Mouse (Mus musculus): ENCODE measurements around the gene Gpr157. TPM values are rescaled to one million over a fixed set of nuclear protein-coding genes. Genes with fewer than 3 reads are reported as not detected.

The Gpr157 gene
- polyA plus RNA-seq, 1 experiment from 2014 or later = 1.3 TPM

- H3K36me3 ChIP-seq (ENCODE audit: control insufficient read depth, insufficient read depth, low read length) = no peaks in the 10 kb centered on the region
- WGBS (ENCODE audit: insufficient replicate concordance) = 15% methylated on average over 15 of the region's 15 CpGs
- H3K4me2 ChIP-seq = peak overlapping the region; percentile 96
- peaks cover 14% of the 10 kb centered on the region for H3K4me1 ChIP-seq (ENCODE audit: control insufficient read depth, insufficient read depth, low read length)
- no peaks in the 10 kb centered on the region for H3K9me3 ChIP-seq (replicated peaks; ENCODE audit: control insufficient read depth, low read length)
- ATAC-seq (replicated peaks; ENCODE audit: insufficient number of reproducible peaks, low FRiP score, low TSS enrichment) = no peak
- H3K27me3 ChIP-seq (ENCODE audit: control insufficient read depth, insufficient read depth, low read length) = peaks cover 50% of the 10 kb centered on the region
- peak overlapping the region; percentile 59 for H3K4me3 ChIP-seq (ENCODE audit: low read depth, low read length)
- H3K27ac ChIP-seq (ENCODE audit: low read depth, low read length) = no peak overlapping the region
- peak overlapping the region; percentile 40 for H3K9ac ChIP-seq (ENCODE audit: low read depth, low read length)
Observed at GRCm38 (mm10) chr4:150049157-150049513, 38.0 kb upstream of the Gpr157 start.

DNA sequence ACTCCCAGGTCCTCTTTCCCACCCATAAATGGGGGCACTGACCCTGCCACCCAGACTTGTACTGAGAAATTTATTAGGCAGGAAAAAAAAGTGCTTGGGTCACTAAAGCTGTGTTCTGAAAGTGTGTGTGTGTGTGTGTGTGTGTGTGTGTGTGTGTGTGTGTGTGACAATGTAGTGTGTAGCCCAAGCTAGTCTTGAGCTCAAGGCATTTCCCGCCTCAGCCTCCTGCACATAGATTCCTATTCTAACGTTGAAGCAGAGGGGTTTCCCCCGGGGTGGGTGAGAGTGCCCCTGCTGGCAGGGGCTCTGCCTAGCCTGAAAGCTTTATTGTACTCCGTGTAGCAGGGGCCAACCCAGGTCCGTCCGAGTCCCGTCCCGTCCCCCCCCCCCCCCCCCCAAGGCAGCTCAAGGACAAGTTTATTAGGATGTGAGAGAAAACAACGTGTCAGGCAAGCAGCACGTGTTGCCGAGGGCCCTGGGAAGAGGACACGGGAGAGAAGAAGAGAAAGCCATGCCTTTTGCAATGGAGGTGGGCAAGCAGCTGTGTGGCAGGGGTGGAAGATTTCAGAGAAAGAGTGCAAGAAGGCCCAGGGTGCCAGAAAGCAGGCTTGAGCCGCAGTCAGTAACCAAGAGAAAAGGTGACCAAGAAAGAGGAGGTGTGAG lies 37.5 kb upstream of the Gpr157 start:
- ATAC-seq (replicated peaks; ENCODE audit: insufficient number of reproducible peaks, low FRiP score, low TSS enrichment) = no peak
- Histone ChIP-seq H3K4me2 (peak overlapping the region; percentile 96), H3K27me3 (ENCODE audit: control insufficient read depth, insufficient read depth, low read length) (peaks cover 50% of the 10 kb centered on the region), H3K4me1 (ENCODE audit: control insufficient read depth, insufficient read depth, low read length) (peaks cover 14% of the 10 kb centered on the region), H3K9me3 (replicated peaks; ENCODE audit: control insufficient read depth, low read length) (no peaks in the 10 kb centered on the region), H3K4me3 (ENCODE audit: low read depth, low read length) (peak overlapping the region; percentile 8; the same call in 1 of the 2 replicates), H3K27ac (ENCODE audit: low read depth, low read length) (no peak overlapping the region), H3K36me3 (ENCODE audit: control insufficient read depth, insufficient read depth, low read length) (no peaks in the 10 kb centered on the region), H3K9ac (ENCODE audit: low read depth, low read length) (no peak overlapping the region)
- 12% methylated on average over 13 of the region's 13 CpGs for WGBS (ENCODE audit: insufficient replicate concordance)

DNA sequence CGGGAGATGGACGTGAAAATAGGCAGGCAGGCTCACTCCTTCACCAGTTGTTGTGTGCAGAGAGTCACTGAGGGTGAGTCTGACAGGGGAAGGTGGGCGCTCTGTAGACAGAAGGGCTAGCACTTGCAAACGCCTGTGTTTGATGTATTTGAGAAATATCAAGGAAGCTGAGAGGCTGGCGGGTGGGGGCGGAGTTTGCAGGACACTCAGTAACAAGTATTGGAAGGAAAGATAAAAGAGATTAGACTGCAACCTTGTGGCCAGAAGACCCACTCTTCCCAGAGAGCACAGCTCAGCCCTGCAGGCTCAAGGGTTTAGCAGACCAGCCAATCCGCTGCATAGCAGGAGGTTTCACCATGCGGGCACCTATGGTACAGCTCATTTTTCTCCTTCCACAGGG lies 35.7 kb upstream of the Gpr157 start:
- peaks cover 40% of the 10 kb centered on the region for H3K27me3 ChIP-seq (ENCODE audit: control insufficient read depth, insufficient read depth, low read length)
- H3K4me3 ChIP-seq (ENCODE audit: low read depth, low read length) = no peak overlapping the region

DNA sequence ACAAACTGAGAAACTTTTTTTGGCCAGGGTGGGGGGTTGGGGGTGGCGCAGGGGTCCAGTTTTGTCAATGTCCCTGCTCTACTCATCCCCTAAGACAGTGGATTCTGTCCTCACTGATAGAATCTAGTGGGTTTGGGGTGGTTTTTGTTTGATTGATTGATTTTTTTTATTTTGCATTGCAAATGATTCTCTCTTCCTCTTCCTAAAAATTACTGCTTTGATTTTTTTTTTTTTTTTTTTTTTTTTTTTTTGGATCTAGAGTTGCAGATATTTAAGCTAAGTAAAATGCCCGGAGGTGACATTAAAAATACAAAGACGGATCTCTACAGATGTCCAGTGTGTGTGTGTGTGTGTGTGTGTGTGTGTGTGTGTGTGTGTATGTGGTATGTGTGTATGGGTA lies 34.8 kb upstream of the Gpr157 start:
- no peaks in the 10 kb centered on the region for H3K9me3 ChIP-seq (replicated peaks; ENCODE audit: control insufficient read depth, low read length)
- H3K4me3 ChIP-seq (ENCODE audit: low read depth, low read length) = no peak overlapping the region
- no peak overlapping the region for H3K4me2 ChIP-seq
- no peaks in the 10 kb centered on the region for H3K36me3 ChIP-seq (ENCODE audit: control insufficient read depth, insufficient read depth, low read length)
- peaks cover 16% of the 10 kb centered on the region for H3K4me1 ChIP-seq (ENCODE audit: control insufficient read depth, insufficient read depth, low read length)
- peaks cover 35% of the 10 kb centered on the region for H3K27me3 ChIP-seq (ENCODE audit: control insufficient read depth, insufficient read depth, low read length)
- no peak overlapping the region for H3K9ac ChIP-seq (ENCODE audit: low read depth, low read length)
- 82% methylated on average over 3 of the region's 3 CpGs for WGBS (ENCODE audit: insufficient replicate concordance)
- H3K27ac ChIP-seq (ENCODE audit: low read depth, low read length) = no peak overlapping the region
- ATAC-seq (replicated peaks; ENCODE audit: insufficient number of reproducible peaks, low FRiP score, low TSS enrichment) = no peak

More for the DNA sequence above, 35.7 kb upstream of the Gpr157 start:
- no peak overlapping the region for H3K9ac ChIP-seq (ENCODE audit: low read depth, low read length)
- H3K27ac ChIP-seq (ENCODE audit: low read depth, low read length) = no peak overlapping the region
- no peak overlapping the region for H3K4me2 ChIP-seq
- peaks cover 16% of the 10 kb centered on the region for H3K4me1 ChIP-seq (ENCODE audit: control insufficient read depth, insufficient read depth, low read length)
- ATAC-seq (replicated peaks; ENCODE audit: insufficient number of reproducible peaks, low FRiP score, low TSS enrichment) = no peak
- H3K9me3 ChIP-seq (replicated peaks; ENCODE audit: control insufficient read depth, low read length) = no peaks in the 10 kb centered on the region
- WGBS (ENCODE audit: insufficient replicate concordance) = 58% methylated on average over 8 of the region's 8 CpGs
- no peaks in the 10 kb centered on the region for H3K36me3 ChIP-seq (ENCODE audit: control insufficient read depth, insufficient read depth, low read length)

- H3K27ac ChIP-seq (ENCODE audit: low read depth, low read length) = no peak overlapping the region
- peaks cover 3% of the 10 kb centered on the region; the same call in 1 of the 2 replicates for H3K27me3 ChIP-seq (ENCODE audit: control insufficient read depth, insufficient read depth, low read length)
- 0 out of 2 replicates have a peak, but pooled peaks cover 3% of the 10 kb centered on the region for H3K4me1 ChIP-seq (ENCODE audit: control insufficient read depth, insufficient read depth, low read length)
- no peaks in the 10 kb centered on the region for H3K9me3 ChIP-seq (replicated peaks; ENCODE audit: control insufficient read depth, low read length)
- no peak overlapping the region for H3K9ac ChIP-seq (ENCODE audit: low read depth, low read length)
- no peak overlapping the region for H3K4me3 ChIP-seq (ENCODE audit: low read depth, low read length)
- ATAC-seq (replicated peaks; ENCODE audit: insufficient number of reproducible peaks, low FRiP score, low TSS enrichment) = no peak
- H3K4me2 ChIP-seq = no peak overlapping the region
- no peaks in the 10 kb centered on the region for H3K36me3 ChIP-seq (ENCODE audit: control insufficient read depth, insufficient read depth, low read length)
- 78% methylated on average over 7 of the region's 7 CpGs for WGBS (ENCODE audit: insufficient replicate concordance)
Observed at GRCm38 (mm10) chr4:150056171-150056570, 31.0 kb upstream of the Gpr157 start.

GRCm38 (mm10) chr4:150057722-150058121 lies 29.4 kb upstream of the Gpr157 start:
- Histone ChIP-seq H3K27ac (ENCODE audit: low read depth, low read length) (no peak overlapping the region), H3K36me3 (ENCODE audit: control insufficient read depth, insufficient read depth, low read length) (no peaks in the 10 kb centered on the region), H3K4me3 (ENCODE audit: low read depth, low read length) (no peak overlapping the region), H3K9ac (ENCODE audit: low read depth, low read length) (no peak overlapping the region), H3K4me2 (no peak overlapping the region), H3K27me3 (ENCODE audit: control insufficient read depth, insufficient read depth, low read length) (no peaks in the 10 kb centered on the region), H3K9me3 (replicated peaks; ENCODE audit: control insufficient read depth, low read length) (no peaks in the 10 kb centered on the region), H3K4me1 (ENCODE audit: control insufficient read depth, insufficient read depth, low read length) (0 out of 2 replicates have a peak, but pooled peaks cover 3% of the 10 kb centered on the region)
- no peak for ATAC-seq (replicated peaks; ENCODE audit: insufficient number of reproducible peaks, low FRiP score, low TSS enrichment)
- 82% methylated on average over 12 of the region's 12 CpGs for WGBS (ENCODE audit: insufficient replicate concordance)

- Histone ChIP-seq H3K27me3 (ENCODE audit: control insufficient read depth, insufficient read depth, low read length) (peaks cover 3% of the 10 kb centered on the region; the same call in 1 of the 2 replicates), H3K27ac (ENCODE audit: low read depth, low read length) (no peak overlapping the region), H3K9me3 (replicated peaks; ENCODE audit: control insufficient read depth, low read length) (no peaks in the 10 kb centered on the region), H3K4me3 (ENCODE audit: low read depth, low read length) (no peak overlapping the region), H3K4me1 (ENCODE audit: control insufficient read depth, insufficient read depth, low read length) (0 out of 2 replicates have a peak, but pooled peaks cover 3% of the 10 kb centered on the region), H3K4me2 (no peak overlapping the region), H3K9ac (ENCODE audit: low read depth, low read length) (no peak overlapping the region), H3K36me3 (ENCODE audit: control insufficient read depth, insufficient read depth, low read length) (no peaks in the 10 kb centered on the region)
- WGBS (ENCODE audit: insufficient replicate concordance) = 70% methylated on average over 9 of the region's 9 CpGs
- no peak for ATAC-seq (replicated peaks; ENCODE audit: insufficient number of reproducible peaks, low FRiP score, low TSS enrichment)
Observed at GRCm38 (mm10) chr4:150059841-150060468, 27.2 kb upstream of the Gpr157 start.

DNA sequence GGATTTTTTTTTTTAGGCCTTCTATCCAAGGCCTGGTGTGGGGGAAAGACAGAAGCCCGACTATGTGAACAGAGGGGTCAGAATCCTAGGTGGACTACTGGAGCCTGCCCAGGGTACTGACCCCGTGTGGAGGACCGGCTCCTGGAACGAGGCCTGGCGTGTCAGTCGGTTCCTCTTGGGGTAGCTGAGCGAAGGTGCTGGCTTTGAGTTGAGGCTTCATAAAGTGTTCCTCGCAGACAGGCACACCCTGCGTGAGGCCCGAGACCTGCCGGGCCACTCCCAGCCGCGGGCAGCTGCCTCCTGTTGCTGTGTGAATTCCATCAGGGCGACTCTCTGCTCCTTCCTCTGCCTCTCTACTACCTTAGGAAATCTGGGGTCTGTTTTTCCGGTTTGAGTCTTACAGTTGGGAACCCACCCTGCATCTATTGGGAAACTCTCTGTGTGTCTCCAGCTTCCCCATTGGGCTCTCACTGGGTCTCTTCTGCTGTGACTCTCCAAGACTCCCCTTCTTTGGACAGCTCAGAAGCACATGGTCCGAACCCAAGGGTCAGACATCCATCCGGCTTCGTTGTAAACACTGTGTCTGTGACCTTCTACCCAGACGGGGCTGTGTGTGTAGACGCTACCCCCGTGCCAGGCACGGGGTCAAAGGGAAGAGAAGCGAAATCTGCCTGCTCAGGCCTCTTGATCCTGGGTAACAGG lies 26.5 kb upstream of the Gpr157 start:
- no peak for ATAC-seq (replicated peaks; ENCODE audit: insufficient number of reproducible peaks, low FRiP score, low TSS enrichment)
- H3K4me3 ChIP-seq (ENCODE audit: low read depth, low read length) = no peak overlapping the region
- H3K27ac ChIP-seq (ENCODE audit: low read depth, low read length) = no peak overlapping the region
- H3K9ac ChIP-seq (ENCODE audit: low read depth, low read length) = no peak overlapping the region
- H3K36me3 ChIP-seq (ENCODE audit: control insufficient read depth, insufficient read depth, low read length) = no peaks in the 10 kb centered on the region
- H3K27me3 ChIP-seq (ENCODE audit: control insufficient read depth, insufficient read depth, low read length) = peaks cover 3% of the 10 kb centered on the region; the same call in 1 of the 2 replicates
- H3K9me3 ChIP-seq (replicated peaks; ENCODE audit: control insufficient read depth, low read length) = no peaks in the 10 kb centered on the region
- no peak overlapping the region for H3K4me2 ChIP-seq
- H3K4me1 ChIP-seq (ENCODE audit: control insufficient read depth, insufficient read depth, low read length) = 0 out of 2 replicates have a peak, but pooled peaks cover 3% of the 10 kb centered on the region
- 69% methylated on average over 23 of the region's 23 CpGs for WGBS (ENCODE audit: insufficient replicate concordance)

Measured in heart, embryonic 11.5 days (tissue).